Mouse (Mus musculus): ENCODE measurements around the gene Ranbp2. TPM values are rescaled to one million over a fixed set of nuclear protein-coding genes. Genes with fewer than 3 reads are reported as not detected.
"Not testable (repeated sequence)": the region's sequence is repeated elsewhere in the genome, so short reads cannot be mapped to it uniquely, and the experiment has no call there.

Ranbp2 gene
- polyA plus RNA-seq, 1 experiment from 2014 or later, result 30.5 TPM

DNA sequence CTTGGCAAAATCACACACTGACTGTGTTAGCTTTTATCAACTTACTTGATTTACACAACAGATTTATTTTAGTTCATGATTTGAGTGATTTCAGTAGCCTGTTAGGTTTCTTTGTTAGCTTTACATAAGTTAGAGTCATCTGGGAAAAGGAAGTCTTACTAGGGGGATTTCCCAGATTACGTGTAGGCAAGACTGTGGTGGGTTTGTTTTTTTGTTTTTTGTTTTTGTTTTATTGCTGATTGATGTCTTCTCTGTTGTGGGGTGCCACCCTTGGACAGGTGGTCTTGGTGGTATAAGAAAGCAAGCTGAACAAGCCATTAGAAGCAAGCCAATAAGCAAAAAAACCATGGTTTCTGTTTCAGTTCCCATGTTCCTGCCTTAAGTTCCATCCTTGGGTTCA, 82.6 kb downstream of the Ranbp2 start:
- ATAC-seq (ENCODE audit: low FRiP score), result no peak

DNA sequence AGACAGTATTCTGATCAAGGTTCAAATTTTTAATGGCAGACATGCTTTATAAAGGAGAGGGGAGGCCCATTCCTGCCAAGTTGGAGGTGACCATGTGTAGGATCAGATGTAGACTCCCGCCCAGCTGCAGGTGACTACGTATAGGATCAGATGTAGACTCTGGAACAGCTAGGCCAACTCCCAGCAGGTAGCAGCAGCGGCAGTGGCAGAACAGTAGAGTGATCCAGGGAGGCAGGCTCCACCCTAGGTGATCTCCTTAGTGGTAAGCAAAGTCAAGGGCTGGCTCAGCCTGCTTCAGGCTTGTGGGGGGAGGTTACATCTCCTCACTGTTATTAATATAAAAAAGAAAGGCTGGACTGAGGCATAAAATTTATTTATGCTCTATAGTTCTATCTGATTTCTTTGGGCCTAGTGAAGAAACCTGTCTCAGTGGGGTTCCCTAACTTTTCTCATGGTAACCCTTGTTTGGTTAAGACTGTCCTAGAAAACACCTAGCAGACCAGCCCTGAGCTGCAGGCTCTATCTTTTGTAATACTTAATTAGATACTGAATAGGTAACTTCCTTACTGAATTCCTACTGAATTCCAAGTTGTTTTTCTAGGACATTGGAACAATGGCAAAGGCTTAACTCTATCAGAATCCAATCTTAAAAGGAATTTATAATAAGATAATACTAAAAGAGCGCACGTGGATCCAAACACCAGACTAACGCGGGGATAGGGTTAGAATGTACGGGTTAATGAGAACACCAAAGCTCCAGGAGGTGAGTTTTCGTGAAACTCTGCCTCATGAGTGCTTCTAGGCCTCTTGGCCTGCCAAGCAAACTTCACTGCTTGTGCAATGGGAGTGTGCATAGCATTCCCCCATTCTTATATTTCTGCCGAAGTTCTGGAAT, 84.4 kb downstream of the Ranbp2 start:
- H3K4me1 ChIP-seq, result no peaks in the 10 kb centered on the region
- no peak overlapping the region for H3K9ac ChIP-seq
- no peaks in the 10 kb centered on the region for H3K27me3 ChIP-seq
- ATAC-seq (ENCODE audit: low FRiP score), result no peak
- H3K27ac ChIP-seq, result no peak overlapping the region
- H3K4me2 ChIP-seq (replicated peaks), result no peak overlapping the region
- WGBS, result 82% methylated on average over 10 of the region's 10 CpGs
- no peak overlapping the region for H3K4me3 ChIP-seq
- peaks cover 13% of the 10 kb centered on the region for H3K36me3 ChIP-seq
- no peaks in the 10 kb centered on the region for H3K9me3 ChIP-seq (replicated peaks)

More for the DNA sequence above, 82.6 kb downstream of the Ranbp2 start:
- Histone ChIP-seq H3K36me3 (peaks cover 17% of the 10 kb centered on the region; the same call in 1 of the 2 replicates), H3K27ac (no peak overlapping the region), H3K4me1 (no peaks in the 10 kb centered on the region), H3K27me3 (no peaks in the 10 kb centered on the region), H3K4me2 (replicated peaks) (no peak overlapping the region), H3K4me3 (no peak overlapping the region), H3K9ac (no peak overlapping the region), H3K9me3 (replicated peaks) (no peaks in the 10 kb centered on the region)
- 91% methylated on average over 1 of the region's 1 CpGs for WGBS

- Histone ChIP-seq H3K9ac (no peak overlapping the region), H3K9me3 (replicated peaks) (no peaks in the 10 kb centered on the region), H3K4me2 (replicated peaks) (no peak overlapping the region), H3K4me1 (no peaks in the 10 kb centered on the region), H3K27ac (no peak overlapping the region), H3K36me3 (peaks cover 13% of the 10 kb centered on the region), H3K4me3 (no peak overlapping the region), H3K27me3 (no peaks in the 10 kb centered on the region)
- 96% methylated on average over 2 of the region's 2 CpGs for WGBS
- ATAC-seq (ENCODE audit: low FRiP score), result no peak
Observed at GRCm38 (mm10) chr10:58532177-58532576, 85.5 kb downstream of the Ranbp2 start.

- H3K27ac ChIP-seq; H3K4me3 ChIP-seq; H3K36me3 ChIP-seq; H3K9ac ChIP-seq; ATAC-seq (ENCODE audit: low FRiP score); H3K4me2 ChIP-seq (replicated peaks); H3K27me3 ChIP-seq; H3K9me3 ChIP-seq (replicated peaks); H3K4me1 ChIP-seq: not testable (repeated sequence)
- WGBS, result 80% methylated on average over 5 of the region's 5 CpGs
Observed at GRCm38 (mm10) chr10:58536276-58536675, 89.6 kb downstream of the Ranbp2 start.

DNA sequence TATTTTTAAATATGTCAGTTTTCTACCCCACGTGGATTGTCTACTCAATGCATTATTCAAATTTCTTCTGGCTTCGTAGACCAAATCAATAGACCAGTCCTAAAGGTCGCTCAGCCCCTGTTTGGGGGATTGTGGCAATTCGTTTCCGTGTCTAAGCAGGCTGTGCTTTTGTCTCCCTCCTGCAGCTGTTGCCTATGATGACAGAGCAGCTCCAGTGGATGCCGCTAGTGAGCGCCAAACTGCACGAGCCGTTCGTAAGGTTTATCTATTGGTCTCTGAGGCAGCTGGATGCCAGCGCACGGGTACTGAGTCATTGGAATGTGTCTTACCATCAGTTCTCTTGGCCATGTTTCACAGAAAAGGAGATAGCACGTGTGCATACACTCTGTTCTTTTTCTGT, 93.9 kb downstream of the Ranbp2 start:
- Histone ChIP-seq H3K4me2 (replicated peaks) (no peak overlapping the region), H3K9me3 (replicated peaks) (no peaks in the 10 kb centered on the region; the same call in 1 of the 2 replicates), H3K9ac (no peak overlapping the region), H3K27me3 (no peaks in the 10 kb centered on the region), H3K27ac (no peak overlapping the region), H3K36me3 (peaks cover 10% of the 10 kb centered on the region; the same call in 1 of the 2 replicates), H3K4me1 (no peaks in the 10 kb centered on the region), H3K4me3 (no peak overlapping the region)
- ATAC-seq (ENCODE audit: low FRiP score), result no peak
- 53% methylated on average over 13 of the region's 13 CpGs for WGBS

Other genes starting within 250 kb of the Ranbp2 start
- gene AW822073, start 222.0 kb upstream of the Ranbp2 start, polyA plus RNA-seq (2016; fragmentation: Nextera tagmentation; extraction: Ambion mirVana), result not detected in 2 replicates
- not detected in 2 replicates for gene Duxf3, start 214.2 kb upstream of the Ranbp2 start, polyA plus RNA-seq (2016; fragmentation: Nextera tagmentation; extraction: Ambion mirVana)
- gene Gm4981, start 210.2 kb upstream of the Ranbp2 start, polyA plus RNA-seq (2016; fragmentation: Nextera tagmentation; extraction: Ambion mirVana), result not detected in 2 replicates
- 65.1 and 78.8 TPM in 2 replicates for gene Gcc2, start 191.4 kb upstream of the Ranbp2 start, polyA plus RNA-seq (2016; fragmentation: Nextera tagmentation; extraction: Ambion mirVana)
- 88.9 and 101 TPM in 2 replicates for gene Lims1, start 123.5 kb upstream of the Ranbp2 start, polyA plus RNA-seq (2016; fragmentation: Nextera tagmentation; extraction: Ambion mirVana)
- 11.4 and 13.2 TPM in 2 replicates for gene Ccdc138, start 51.0 kb downstream of the Ranbp2 start, polyA plus RNA-seq (2016; fragmentation: Nextera tagmentation; extraction: Ambion mirVana)
- gene Edar, start 228.7 kb downstream of the Ranbp2 start, polyA plus RNA-seq (2016; fragmentation: Nextera tagmentation; extraction: Ambion mirVana), result 0.07 and 0.32 TPM in 2 replicates